Mouse (Mus musculus): ENCODE data around the gene Gadd45g.

The Gadd45g gene

DNA sequence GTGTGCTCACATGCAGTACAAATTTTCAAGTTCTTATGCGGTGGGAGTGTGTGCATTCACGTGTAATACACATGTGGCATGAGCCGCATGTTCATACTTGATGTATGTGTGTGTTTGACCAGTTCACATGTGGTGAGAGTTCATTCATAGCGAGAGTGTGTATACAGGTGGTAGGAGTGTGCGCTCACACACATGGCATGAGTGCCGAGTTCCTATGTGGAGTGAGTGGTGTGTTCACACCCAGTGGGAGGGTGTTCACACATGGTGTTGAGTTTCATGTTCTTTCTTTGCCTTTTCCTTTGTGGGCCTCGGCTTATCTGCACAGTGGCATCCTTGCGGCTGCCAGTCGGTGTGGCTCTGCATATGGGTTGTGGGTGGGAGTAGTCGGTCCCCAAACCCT, 39.1 kb downstream of the Gadd45g start:
- no peak for DNase-seq (ENCODE audit: extremely low spot score)

DNA sequence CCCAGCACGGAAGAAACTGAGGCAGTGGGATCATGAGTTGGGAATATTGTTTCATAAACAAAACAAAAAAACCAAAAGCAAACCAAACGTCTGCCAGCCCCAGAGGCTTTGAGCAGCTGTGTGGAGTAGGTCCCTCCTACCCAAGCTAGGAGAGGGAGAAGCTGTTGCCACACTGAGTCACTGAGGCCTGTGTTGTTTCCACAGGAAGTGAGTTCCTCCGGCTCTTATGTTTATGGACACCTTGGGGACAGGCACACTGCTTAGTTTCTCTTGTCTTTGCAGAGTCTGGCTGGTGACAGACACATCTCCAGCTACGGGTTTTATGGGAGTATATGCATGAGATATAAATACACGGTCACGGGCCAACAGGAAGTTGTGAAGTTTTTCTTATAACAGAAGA, 39.6 kb downstream of the Gadd45g start:
- DNase-seq (ENCODE audit: extremely low spot score): no peak

DNA sequence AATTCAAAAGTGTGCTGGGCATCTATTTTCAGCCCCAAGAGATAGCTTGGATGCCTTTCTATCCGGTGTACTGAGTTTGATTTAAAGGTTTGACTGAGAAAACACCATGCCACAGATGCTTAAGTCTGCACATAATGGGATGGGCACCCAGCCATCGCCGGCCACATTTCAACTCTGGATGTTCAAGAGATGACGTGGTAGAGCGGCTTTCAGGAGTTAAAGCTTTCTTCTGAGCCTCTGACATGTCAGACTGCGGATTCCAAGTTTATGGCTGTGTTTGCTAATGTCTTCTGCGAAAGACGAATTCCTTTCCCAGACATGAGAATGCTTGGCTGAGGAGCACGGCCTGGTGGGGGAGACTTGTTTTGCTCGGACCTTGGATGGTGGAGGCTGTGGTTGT, 40.2 kb downstream of the Gadd45g start:
- no peak for DNase-seq (ENCODE audit: extremely low spot score)

DNA sequence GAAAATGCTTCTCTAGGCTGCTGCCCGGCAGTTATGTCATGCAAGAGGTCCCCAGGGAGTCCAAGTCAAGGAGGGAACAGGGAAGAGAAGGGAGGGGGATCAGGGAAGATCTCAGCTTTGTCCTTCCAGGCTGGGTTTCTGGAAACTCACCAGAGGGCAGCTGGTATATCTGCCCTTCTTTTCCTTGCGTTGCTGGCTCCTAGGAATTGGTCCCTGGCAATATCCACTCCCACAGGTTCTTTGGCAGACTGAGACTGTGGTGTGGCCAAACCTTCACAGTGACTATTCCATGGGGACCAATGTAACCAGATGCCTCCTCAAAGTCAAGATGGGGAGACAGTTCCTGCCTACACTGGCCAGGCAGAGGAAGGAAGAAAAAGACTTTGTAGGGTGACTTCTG, 41.9 kb downstream of the Gadd45g start:
- no peak for DNase-seq (ENCODE audit: extremely low spot score)

DNA sequence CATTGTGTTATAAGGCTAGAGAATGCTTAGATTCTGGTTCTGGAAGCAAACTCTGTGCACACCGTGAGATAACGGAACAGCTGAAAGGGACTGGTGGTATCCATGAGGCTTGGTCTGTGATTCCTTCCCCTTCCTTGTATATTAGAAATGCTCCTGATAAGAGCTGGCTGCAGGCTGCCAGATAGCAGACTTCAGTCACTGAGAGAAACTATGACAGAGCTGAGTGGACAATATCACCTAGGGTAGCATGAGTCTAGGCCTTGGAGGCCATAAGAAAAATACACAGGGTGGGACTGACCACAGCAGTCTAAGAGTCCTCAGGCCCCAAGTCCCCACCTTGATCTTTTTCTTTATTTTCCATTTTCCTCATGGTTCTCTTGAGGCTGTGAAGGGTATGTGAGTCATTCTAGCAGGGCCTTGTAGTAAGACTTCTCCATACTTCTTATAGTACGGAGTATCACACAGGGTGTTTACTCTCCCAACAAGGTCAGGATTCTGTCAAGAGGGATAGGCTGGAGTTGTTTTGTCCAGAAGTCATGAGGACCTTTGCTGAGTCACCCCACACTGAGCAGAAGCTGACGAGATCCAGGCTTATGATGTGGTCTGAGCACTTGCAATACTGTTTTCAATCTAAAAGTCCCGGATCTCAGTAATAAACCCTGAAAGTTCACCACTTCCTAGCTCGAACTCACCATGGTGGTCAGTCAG, 45.5 kb downstream of the Gadd45g start:
- DNase-seq (ENCODE audit: extremely low spot score): no peak

DNA sequence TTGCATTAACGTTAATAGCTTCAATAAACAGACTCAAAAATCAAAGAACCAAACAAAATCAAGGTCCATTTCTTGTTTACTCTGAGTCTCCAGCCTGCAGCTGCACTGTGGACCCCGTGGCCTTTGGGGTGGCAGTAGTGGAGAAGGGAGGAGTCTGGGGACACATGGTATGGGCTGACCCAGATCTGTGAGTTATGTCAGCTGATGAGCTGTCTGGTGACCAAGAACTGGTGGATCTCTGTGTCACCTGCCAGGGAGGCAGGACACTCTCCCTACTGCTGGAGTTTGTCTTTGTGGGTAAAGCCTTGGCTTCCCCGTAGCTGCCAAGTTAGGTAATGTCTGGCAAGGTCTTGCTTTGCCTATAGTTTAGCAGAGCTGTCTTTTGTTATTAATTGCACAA, 51.1 kb downstream of the Gadd45g start:
- DNase-seq (ENCODE audit: extremely low spot score): no peak
